Mouse (Mus musculus): Measurements from ENCODE around the gene Mrpl48. TPM values are rescaled to one million over a fixed set of nuclear protein-coding genes. Genes with fewer than 3 reads are reported as not detected.

The Mrpl48 gene
- polyA plus RNA-seq, 1 experiment from 2014 or later = 74.6 TPM

DNA sequence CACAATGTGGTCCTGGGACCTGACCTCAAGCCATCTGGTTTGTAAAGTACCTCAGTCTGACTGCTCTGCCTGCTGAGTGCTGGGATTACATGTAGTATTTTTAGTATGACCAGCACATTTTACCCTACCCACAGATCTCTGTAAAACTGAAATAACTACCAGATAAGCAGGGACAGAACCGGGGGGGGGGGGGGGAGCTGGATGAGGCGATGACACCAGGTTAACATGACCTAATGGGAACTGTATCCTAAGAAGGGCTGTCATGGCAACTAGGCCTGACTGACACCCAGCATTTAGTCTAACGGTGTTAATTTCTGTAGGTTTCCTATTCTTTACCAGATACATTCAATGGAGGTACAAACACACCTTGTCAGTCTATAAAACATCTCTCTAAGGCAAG is 58.3 kb downstream of the Mrpl48 start:
- Histone ChIP-seq H3K27me3 (ENCODE audit: control insufficient read depth, insufficient read depth, low read depth, low read length) (no peaks in the 10 kb centered on the region), H3K4me3 (ENCODE audit: low read length) (no peak overlapping the region), H3K9ac (ENCODE audit: low read length) (no peak overlapping the region), H3K4me2 (ENCODE audit: low read depth, low read length) (no peak overlapping the region), H3K4me1 (replicated peaks; ENCODE audit: control insufficient read depth, insufficient read depth, low read length) (no peaks in the 10 kb centered on the region), H3K9me3 (ENCODE audit: control insufficient read depth, low read length) (no peaks in the 10 kb centered on the region), H3K36me3 (ENCODE audit: control insufficient read depth, insufficient read depth, low read length) (peaks cover 2% of the 10 kb centered on the region; the same call in 1 of the 2 replicates), H3K27ac (ENCODE audit: low read length) (no peak overlapping the region)
- ATAC-seq (ENCODE audit: low read depth) = no peak
- WGBS = 94% methylated on average over 3 of the region's 3 CpGs

GRCm38 (mm10) chr7:100547631-100548030 is 60.5 kb downstream of the Mrpl48 start:
- H3K36me3 ChIP-seq (ENCODE audit: control insufficient read depth, insufficient read depth, low read length) = peaks cover 2% of the 10 kb centered on the region; the same call in 1 of the 2 replicates
- no peak overlapping the region for H3K9ac ChIP-seq (ENCODE audit: low read length)
- 57% methylated on average over 4 of the region's 4 CpGs for WGBS
- no peaks in the 10 kb centered on the region for H3K9me3 ChIP-seq (ENCODE audit: control insufficient read depth, low read length)
- H3K4me1 ChIP-seq (replicated peaks; ENCODE audit: control insufficient read depth, insufficient read depth, low read length) = no peaks in the 10 kb centered on the region
- no peaks in the 10 kb centered on the region for H3K27me3 ChIP-seq (ENCODE audit: control insufficient read depth, insufficient read depth, low read depth, low read length)
- no peak for ATAC-seq (ENCODE audit: low read depth)
- H3K4me2 ChIP-seq (ENCODE audit: low read depth, low read length) = no peak overlapping the region
- no peak overlapping the region for H3K4me3 ChIP-seq (ENCODE audit: low read length)
- H3K27ac ChIP-seq (ENCODE audit: low read length) = no peak overlapping the region

DNA sequence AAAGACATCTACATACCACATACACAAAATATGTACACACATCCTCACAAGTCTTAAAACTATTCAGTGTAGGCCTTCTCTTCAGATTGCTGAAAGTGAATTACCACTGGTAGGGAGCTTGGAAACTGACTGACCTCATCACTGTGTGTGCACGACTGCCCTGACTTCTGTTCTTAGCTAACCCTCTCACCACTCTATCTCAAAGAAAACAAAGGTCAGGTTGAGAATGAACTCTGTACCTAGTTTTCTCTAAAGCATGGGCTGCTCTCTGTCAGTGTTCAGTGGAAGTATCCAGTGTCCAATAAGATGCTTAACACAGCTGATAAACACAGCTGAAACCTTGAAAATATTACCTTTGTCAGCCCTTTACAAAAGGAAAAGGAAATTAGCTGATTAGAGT is 63.7 kb downstream of the Mrpl48 start:
- WGBS = 45% methylated on average over 1 of the region's 1 CpGs

DNA sequence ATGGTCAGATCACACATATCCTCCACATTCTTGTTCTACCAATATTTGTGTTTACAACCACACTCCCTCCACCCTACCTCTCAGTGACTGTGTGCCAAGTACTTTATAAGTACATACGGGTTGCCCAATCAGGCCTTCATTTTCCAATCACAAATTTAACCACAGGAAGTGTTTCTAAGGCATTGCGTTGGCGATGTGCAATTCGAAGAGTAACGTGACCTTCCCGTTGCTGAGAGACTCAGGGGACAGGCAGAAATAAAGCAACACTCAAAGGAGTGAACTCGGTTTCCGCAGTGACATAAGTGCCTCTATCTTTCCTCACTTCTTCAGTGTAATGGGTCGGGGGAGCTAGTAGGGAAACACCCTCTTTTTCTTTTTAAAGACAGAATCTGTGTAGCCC is 68.6 kb downstream of the Mrpl48 start:
- WGBS = 94% methylated on average over 9 of the region's 9 CpGs
- H3K4me1 ChIP-seq (replicated peaks; ENCODE audit: control insufficient read depth, insufficient read depth, low read length) = peaks cover 6% of the 10 kb centered on the region
- peaks cover 9% of the 10 kb centered on the region for H3K36me3 ChIP-seq (ENCODE audit: control insufficient read depth, insufficient read depth, low read length)
- H3K9me3 ChIP-seq (ENCODE audit: control insufficient read depth, low read length) = no peaks in the 10 kb centered on the region
- H3K9ac ChIP-seq (ENCODE audit: low read length) = no peak overlapping the region
- H3K27ac ChIP-seq (ENCODE audit: low read length) = no peak overlapping the region
- H3K27me3 ChIP-seq (ENCODE audit: control insufficient read depth, insufficient read depth, low read depth, low read length) = no peaks in the 10 kb centered on the region
- H3K4me3 ChIP-seq (ENCODE audit: low read length) = no peak overlapping the region
- H3K4me2 ChIP-seq (ENCODE audit: low read depth, low read length) = no peak overlapping the region
- ATAC-seq (ENCODE audit: low read depth) = no peak

More for the DNA sequence above, 63.7 kb downstream of the Mrpl48 start:
- Histone ChIP-seq H3K27me3 (ENCODE audit: control insufficient read depth, insufficient read depth, low read depth, low read length) (no peaks in the 10 kb centered on the region), H3K4me2 (ENCODE audit: low read depth, low read length) (no peak overlapping the region), H3K9ac (ENCODE audit: low read length) (no peak overlapping the region), H3K4me3 (ENCODE audit: low read length) (no peak overlapping the region), H3K27ac (ENCODE audit: low read length) (no peak overlapping the region), H3K9me3 (ENCODE audit: control insufficient read depth, low read length) (no peaks in the 10 kb centered on the region), H3K4me1 (replicated peaks; ENCODE audit: control insufficient read depth, insufficient read depth, low read length) (no peaks in the 10 kb centered on the region), H3K36me3 (ENCODE audit: control insufficient read depth, insufficient read depth, low read length) (peaks cover 7% of the 10 kb centered on the region)
- no peak for ATAC-seq (ENCODE audit: low read depth)

GRCm38 (mm10) chr7:100537519-100537902 is 70.6 kb downstream of the Mrpl48 start:
- 21% methylated on average over 7 of the region's 7 CpGs for WGBS
- Histone ChIP-seq H3K36me3 (ENCODE audit: control insufficient read depth, insufficient read depth, low read length) (peaks cover 9% of the 10 kb centered on the region), H3K27ac (ENCODE audit: low read length) (peak overlapping the region; percentile 84), H3K9ac (ENCODE audit: low read length) (peak overlapping the region; percentile 87), H3K4me1 (replicated peaks; ENCODE audit: control insufficient read depth, insufficient read depth, low read length) (peaks cover 12% of the 10 kb centered on the region), H3K27me3 (ENCODE audit: control insufficient read depth, insufficient read depth, low read depth, low read length) (no peaks in the 10 kb centered on the region), H3K4me3 (ENCODE audit: low read length) (peak overlapping the region; percentile 83), H3K9me3 (ENCODE audit: control insufficient read depth, low read length) (no peaks in the 10 kb centered on the region), H3K4me2 (ENCODE audit: low read depth, low read length) (peak overlapping the region; percentile 64)
- ATAC-seq (ENCODE audit: low read depth) = no peak

DNA sequence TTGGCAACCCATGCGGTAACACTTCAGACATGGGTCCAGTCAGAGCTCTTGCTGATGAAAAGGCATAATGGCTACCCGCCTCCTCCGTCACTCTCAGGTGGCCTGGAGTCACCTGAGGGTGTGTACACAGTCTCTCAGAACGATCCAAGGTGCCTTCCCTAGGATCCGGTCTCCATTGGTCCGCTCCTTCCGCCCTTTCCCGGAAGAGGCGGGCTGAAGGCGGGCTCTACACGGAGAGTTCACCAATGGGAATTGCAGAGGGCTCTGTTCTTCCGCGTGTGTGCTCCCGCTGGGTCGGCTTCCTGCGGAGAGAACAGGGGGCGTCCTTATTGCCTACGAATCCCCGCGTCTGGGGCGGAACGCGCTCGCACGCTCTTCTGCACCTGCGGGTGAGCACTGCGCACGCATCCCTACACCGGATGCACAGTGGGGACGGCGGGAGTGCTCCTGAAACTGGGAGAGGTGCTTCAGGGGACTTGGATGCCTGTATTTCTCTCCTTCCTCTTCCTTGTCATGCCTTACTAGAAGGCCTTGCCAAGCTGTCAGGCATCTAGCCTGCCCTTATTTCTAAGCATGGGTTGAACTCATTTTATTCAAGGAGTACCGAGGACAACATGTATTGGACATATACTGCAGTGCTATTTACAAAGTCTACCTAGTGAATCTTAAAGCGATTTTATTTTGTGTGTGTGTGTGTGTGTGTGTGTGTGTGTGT is 71.1 kb downstream of the Mrpl48 start, which contains the start of gene Coa4:
Gene Coa4 (plus strand): TSS at position 268 of the 715 bp plus-strand sequence.
- peaks cover 12% of the 10 kb centered on the region for H3K4me1 ChIP-seq (replicated peaks; ENCODE audit: control insufficient read depth, insufficient read depth, low read length)
- H3K9ac ChIP-seq (ENCODE audit: low read length) = peak within 1 kb of the TSS; percentile 87
- ATAC-seq (ENCODE audit: low read depth) = peak; percentile 99
- no peaks in the 10 kb centered on the region for H3K9me3 ChIP-seq (ENCODE audit: control insufficient read depth, low read length)
- H3K36me3 ChIP-seq (ENCODE audit: control insufficient read depth, insufficient read depth, low read length) = peaks cover 9% of the 10 kb centered on the region
- no peaks in the 10 kb centered on the region for H3K27me3 ChIP-seq (ENCODE audit: control insufficient read depth, insufficient read depth, low read depth, low read length)
- H3K4me2 ChIP-seq (ENCODE audit: low read depth, low read length) = peak within 1 kb of the TSS; percentile 64
- peak within 1 kb of the TSS; percentile 83 for H3K4me3 ChIP-seq (ENCODE audit: low read length)
- under 1% methylated on average over 33 of the region's 33 CpGs for WGBS
- H3K27ac ChIP-seq (ENCODE audit: low read length) = peak within 1 kb of the TSS; percentile 84

- peaks cover 12% of the 10 kb centered on the region for H3K4me1 ChIP-seq (replicated peaks; ENCODE audit: control insufficient read depth, insufficient read depth, low read length)
- no peak overlapping the region for H3K4me2 ChIP-seq (ENCODE audit: low read depth, low read length)
- H3K9ac ChIP-seq (ENCODE audit: low read length) = no peak overlapping the region
- peaks cover 9% of the 10 kb centered on the region for H3K36me3 ChIP-seq (ENCODE audit: control insufficient read depth, insufficient read depth, low read length)
- no peaks in the 10 kb centered on the region for H3K9me3 ChIP-seq (ENCODE audit: control insufficient read depth, low read length)
- H3K4me3 ChIP-seq (ENCODE audit: low read length) = no peak overlapping the region
- H3K27ac ChIP-seq (ENCODE audit: low read length) = no peak overlapping the region
- no peaks in the 10 kb centered on the region for H3K27me3 ChIP-seq (ENCODE audit: control insufficient read depth, insufficient read depth, low read depth, low read length)
- 76% methylated on average over 2 of the region's 2 CpGs for WGBS
- no peak for ATAC-seq (ENCODE audit: low read depth)
These were observed 72.3 kb downstream of the Mrpl48 start for GRCm38 (mm10) chr7:100535831-100536230.

GRCm38 (mm10) chr7:100534216-100534615 is 73.9 kb downstream of the Mrpl48 start:
- Histone ChIP-seq H3K27me3 (ENCODE audit: control insufficient read depth, insufficient read depth, low read depth, low read length) (no peaks in the 10 kb centered on the region), H3K4me1 (replicated peaks; ENCODE audit: control insufficient read depth, insufficient read depth, low read length) (peaks cover 12% of the 10 kb centered on the region), H3K9ac (ENCODE audit: low read length) (no peak overlapping the region), H3K36me3 (ENCODE audit: control insufficient read depth, insufficient read depth, low read length) (peaks cover 1% of the 10 kb centered on the region), H3K27ac (ENCODE audit: low read length) (peak overlapping the region; percentile 43; the same call in 1 of the 2 replicates), H3K9me3 (ENCODE audit: control insufficient read depth, low read length) (no peaks in the 10 kb centered on the region), H3K4me2 (ENCODE audit: low read depth, low read length) (no peak overlapping the region), H3K4me3 (ENCODE audit: low read length) (no peak overlapping the region)
- ATAC-seq (ENCODE audit: low read depth) = no peak
- WGBS = 72% methylated on average over 3 of the region's 3 CpGs

GRCm38 (mm10) chr7:100533503-100533902 is 74.6 kb downstream of the Mrpl48 start:
- WGBS = 15% methylated on average over 2 of the region's 2 CpGs
- Histone ChIP-seq H3K27ac (ENCODE audit: low read length) (peak overlapping the region; percentile 70), H3K4me3 (ENCODE audit: low read length) (no peak overlapping the region)

More at GRCm38 (mm10) chr7:100533503-100533902, 74.6 kb downstream of the Mrpl48 start:
- H3K36me3 ChIP-seq (ENCODE audit: control insufficient read depth, insufficient read depth, low read length) = no peaks in the 10 kb centered on the region
- ATAC-seq (ENCODE audit: low read depth) = no peak
- no peaks in the 10 kb centered on the region for H3K9me3 ChIP-seq (ENCODE audit: control insufficient read depth, low read length)
- H3K4me2 ChIP-seq (ENCODE audit: low read depth, low read length) = peak overlapping the region; percentile 16; the same call in 1 of the 2 replicates
- H3K9ac ChIP-seq (ENCODE audit: low read length) = peak overlapping the region; percentile 26; the same call in 1 of the 2 replicates
- peaks cover 12% of the 10 kb centered on the region for H3K4me1 ChIP-seq (replicated peaks; ENCODE audit: control insufficient read depth, insufficient read depth, low read length)
- no peaks in the 10 kb centered on the region for H3K27me3 ChIP-seq (ENCODE audit: control insufficient read depth, insufficient read depth, low read depth, low read length)

Data from lung, embryonic 16.5 days (tissue).